Mouse (Mus musculus): ENCODE results near the gene Pglyrp3.

- TF ChIP-seq MAX (IDR thresholded peaks at IDR 0.05) (no peak), CTCF (IDR thresholded peaks at IDR 0.05; ENCODE audit: control insufficient read depth, insufficient read depth, insufficient read length) (no peak), USF1 (IDR thresholded peaks at IDR 0.05; ENCODE audit: low read depth) (no peak), MYOG (IDR thresholded peaks at IDR 0.05; ENCODE audit: control insufficient read depth, extremely low read depth, insufficient read length) (no peak)
Observed at GRCm38 (mm10) chr3:92011001-92011400, 3.4 kb upstream of the Pglyrp3 start.

Measured in C2C12 (cell line).